Mouse (Mus musculus) small intestine, adult 2 months (tissue): ENCODE measurements around the gene 9130230L23Rik.

Experiments used
- CTCF ChIP-seq: fragments of 200-500 bp; IDR thresholded peaks from 2 replicates; pipeline ENCODE4 v1.5.1; 2012; ENCODE audit warnings: low read depth, mild to moderate bottlenecking, control low read depth, inconsistent platforms, low read length, moderate library complexity, mixed read lengths; ENCODE audit not compliant: insufficient replicate concordance, insufficient read length; ENCODE audit errors: extremely low read depth
- POLR2A ChIP-seq: fragments of 200-500 bp; IDR thresholded peaks from 2 replicates; pipeline ENCODE4 v1.6.1; 2012; ENCODE audit warnings: low read depth, mild to moderate bottlenecking, control low read depth, inconsistent platforms, low read length, moderate library complexity

GRCm38 (mm10) chr5:65958597-65958996 is 45.5 kb downstream of the 9130230L23Rik start:
- TF ChIP-seq CTCF (no peak), POLR2A (no peak)
